Mouse (Mus musculus): Measurements from ENCODE around the gene Afap1l2.

Gene Afap1l2

GRCm38 (mm10) chr19:57006841-57007240 is 1.2 kb downstream of the Afap1l2 start:
- DNase-seq = no peak

GRCm38 (mm10) chr19:57005062-57005461 is 3.0 kb downstream of the Afap1l2 start:
- DNase-seq = no peak

GRCm38 (mm10) chr19:57003460-57003810 is 4.6 kb downstream of the Afap1l2 start:
- DNase-seq = no peak

GRCm38 (mm10) chr19:57002741-57003459 is 5.1 kb downstream of the Afap1l2 start:
- DNase-seq = no peak

GRCm38 (mm10) chr19:57001926-57002325 is 6.1 kb downstream of the Afap1l2 start:
- DNase-seq = no peak

- no peak for DNase-seq
Measured at GRCm38 (mm10) chr19:57000592-57000991, 7.4 kb downstream of the Afap1l2 start.

GRCm38 (mm10) chr19:56999781-57000180 is 8.2 kb downstream of the Afap1l2 start:
- DNase-seq = no peak

GRCm38 (mm10) chr19:56998910-56999309 is 9.1 kb downstream of the Afap1l2 start:
- no peak for DNase-seq

GRCm38 (mm10) chr19:56998331-56998730 is 9.7 kb downstream of the Afap1l2 start:
- DNase-seq = no peak

- DNase-seq = peak; percentile 12
Measured at GRCm38 (mm10) chr19:56997164-56997599, 10.8 kb downstream of the Afap1l2 start.

- no peak for DNase-seq
Measured at GRCm38 (mm10) chr19:56995441-56995840, 12.6 kb downstream of the Afap1l2 start.

GRCm38 (mm10) chr19:56994653-56995052 is 13.4 kb downstream of the Afap1l2 start:
- DNase-seq = no peak

- no peak for DNase-seq
Measured at GRCm38 (mm10) chr19:56993763-56994162, 14.3 kb downstream of the Afap1l2 start.

- no peak for DNase-seq
Measured at GRCm38 (mm10) chr19:56992978-56993545, 15.0 kb downstream of the Afap1l2 start.

GRCm38 (mm10) chr19:56990367-56991111 is 17.5 kb downstream of the Afap1l2 start:
- DNase-seq = no peak

- no peak for DNase-seq
Measured at GRCm38 (mm10) chr19:56989171-56989570, 18.9 kb downstream of the Afap1l2 start.

- no peak for DNase-seq
Measured at GRCm38 (mm10) chr19:56984229-56984628, 23.8 kb downstream of the Afap1l2 start.

GRCm38 (mm10) chr19:56983757-56984156 is 24.3 kb downstream of the Afap1l2 start:
- DNase-seq = no peak

GRCm38 (mm10) chr19:56981760-56982159 is 26.3 kb downstream of the Afap1l2 start:
- DNase-seq = no peak

GRCm38 (mm10) chr19:56980803-56981202 is 27.2 kb downstream of the Afap1l2 start:
- no peak for DNase-seq

- no peak for DNase-seq
Measured at GRCm38 (mm10) chr19:56976962-56977948, 30.8 kb downstream of the Afap1l2 start.

- DNase-seq = no peak
Measured at GRCm38 (mm10) chr19:56976515-56976914, 31.5 kb downstream of the Afap1l2 start.

GRCm38 (mm10) chr19:56975502-56975901 is 32.5 kb downstream of the Afap1l2 start:
- DNase-seq = no peak

Measured in thymus, postnatal 14 days (tissue).